Mouse (Mus musculus): ENCODE results near the gene Olfr1344. TPM values are rescaled to one million over a fixed set of nuclear protein-coding genes. Genes with fewer than 3 reads are reported as not detected.
A peak's percentile ranks its signal among the peaks of the same experiment; 100 is the strongest.
"Not testable (repeated sequence)": the region's sequence is repeated elsewhere in the genome, so short reads cannot be mapped to it uniquely, and the experiment has no call there.

Gene Olfr1344
- polyA plus RNA-seq (2012; rRNA removed): 3.4 TPM in 2 replicates

DNA sequence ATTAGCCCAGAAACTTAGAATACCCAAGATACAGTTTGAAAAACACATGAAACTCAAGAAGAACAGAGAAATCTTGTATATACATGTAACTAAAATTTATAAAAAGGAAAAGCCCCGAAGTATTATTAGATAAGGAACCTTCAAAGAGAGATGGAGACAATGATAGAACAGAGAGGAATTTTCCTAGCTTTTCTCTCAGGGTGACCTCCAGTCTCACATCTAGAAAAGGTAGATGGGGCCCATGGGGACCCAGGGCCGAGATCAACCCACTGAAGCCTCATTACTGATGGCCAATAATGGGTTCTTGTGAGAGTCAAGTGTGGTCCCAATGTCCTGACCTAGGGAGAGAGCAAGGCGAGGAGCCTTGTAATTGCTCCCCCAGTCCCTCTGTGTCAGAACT lies at the start of gene Olfr1344:
Olfr1344 (plus strand) TSS at position 301 of the 400 bp plus-strand sequence.
- no peak for DNase-seq (ENCODE audit: extremely low spot score in 1 of 2, low spot score in 1 of 2)

- DNase-seq (ENCODE audit: extremely low spot score in 1 of 2, low spot score in 1 of 2): no peak
Measured at GRCm38 (mm10) chr7:6388971-6389370, 49.5 kb upstream of the Olfr1344 start.

DNA sequence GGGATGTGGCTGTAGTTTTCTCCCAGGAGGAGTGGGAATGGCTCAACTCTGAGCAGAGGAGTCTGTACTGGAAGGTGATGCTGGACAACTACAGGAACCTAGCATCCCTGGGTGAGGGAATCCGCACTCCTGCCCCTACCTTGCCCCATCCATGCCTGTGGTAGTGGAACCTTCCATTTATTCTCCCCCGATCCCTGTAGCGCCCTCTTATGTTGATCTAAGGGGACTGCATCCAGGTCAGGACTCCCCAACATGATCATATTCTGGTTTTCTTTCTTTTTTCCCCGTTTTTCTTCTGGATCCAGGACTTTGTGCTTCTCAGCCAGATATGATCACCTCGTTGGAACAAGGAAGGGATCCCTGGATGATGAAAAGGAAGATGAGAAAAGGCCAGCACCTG lies 49.0 kb upstream of the Olfr1344 start:
- DNase-seq (ENCODE audit: extremely low spot score in 1 of 2, low spot score in 1 of 2): no peak

GRCm38 (mm10) chr7:6397996-6398975 lies 40.2 kb upstream of the Olfr1344 start, which contains the start of gene Smim17:
Gene Smim17 (plus strand): TSS chr7:6398715.
- DNase-seq (ENCODE audit: extremely low spot score in 1 of 2, low spot score in 1 of 2): peak; percentile 63 to 82

DNA sequence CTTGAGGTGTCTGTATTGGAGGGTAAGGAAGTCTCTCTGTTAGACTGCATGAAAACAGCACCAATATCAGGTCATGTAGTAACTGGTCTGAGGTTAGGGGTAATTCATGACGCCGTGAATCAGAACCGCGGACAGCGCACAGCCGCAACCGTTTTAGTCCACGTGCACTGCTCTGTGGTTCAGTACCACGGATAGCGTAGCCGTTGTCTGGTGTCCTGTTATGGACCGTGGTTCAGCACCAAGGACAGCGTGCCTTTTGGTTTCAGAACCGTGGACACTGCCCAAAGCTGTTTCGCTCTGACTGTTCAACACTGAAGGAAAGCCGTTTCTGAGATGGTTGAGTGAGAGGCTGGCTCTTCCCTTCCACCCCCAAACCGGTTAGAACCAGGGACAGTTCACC lies 28.4 kb upstream of the Olfr1344 start, which contains the start of gene Gm20715:
Gm20715 (plus strand) TSS at position 235 of the 400 bp plus-strand sequence.
- peak; percentile 39 to 80 for DNase-seq (ENCODE audit: extremely low spot score in 1 of 2, low spot score in 1 of 2)

- peak in 1 of 2 experiments; percentile 33 for DNase-seq (ENCODE audit: extremely low spot score in 1 of 2, low spot score in 1 of 2)
Measured at GRCm38 (mm10) chr7:6414626-6415441, 23.7 kb upstream of the Olfr1344 start.

- no peak for DNase-seq (ENCODE audit: extremely low spot score in 1 of 2, low spot score in 1 of 2)
Measured at GRCm38 (mm10) chr7:6415442-6415787, 23.1 kb upstream of the Olfr1344 start.

GRCm38 (mm10) chr7:6419894-6420293 lies 18.6 kb upstream of the Olfr1344 start:
- peak; percentile 31 to 69 for DNase-seq (ENCODE audit: extremely low spot score in 1 of 2, low spot score in 1 of 2)

DNA sequence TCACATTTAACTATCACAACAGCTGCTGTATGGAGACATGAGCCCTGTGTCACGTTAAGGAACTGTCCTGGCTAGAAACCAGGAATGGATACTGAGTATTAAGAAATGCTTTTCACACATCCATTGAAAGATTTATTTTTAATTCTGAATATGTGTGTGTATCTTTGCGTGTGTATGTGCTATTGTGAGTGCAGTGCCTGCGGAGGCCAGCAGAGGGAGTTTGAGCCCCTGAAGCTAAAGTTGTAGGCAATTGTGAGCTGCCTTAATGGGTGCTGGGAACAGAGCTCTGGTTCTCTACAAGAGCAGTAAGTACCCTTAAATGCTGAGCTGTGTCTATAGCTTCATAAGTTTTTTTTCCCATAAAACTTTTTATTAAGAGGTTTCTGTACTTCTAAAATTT lies 9.1 kb upstream of the Olfr1344 start:
- no peak for DNase-seq (ENCODE audit: extremely low spot score in 1 of 2, low spot score in 1 of 2)

- DNase-seq (ENCODE audit: extremely low spot score in 1 of 2, low spot score in 1 of 2): peak in 1 of 2 experiments; percentile 21
Measured at GRCm38 (mm10) chr7:6430342-6430741, 8.1 kb upstream of the Olfr1344 start.

DNA sequence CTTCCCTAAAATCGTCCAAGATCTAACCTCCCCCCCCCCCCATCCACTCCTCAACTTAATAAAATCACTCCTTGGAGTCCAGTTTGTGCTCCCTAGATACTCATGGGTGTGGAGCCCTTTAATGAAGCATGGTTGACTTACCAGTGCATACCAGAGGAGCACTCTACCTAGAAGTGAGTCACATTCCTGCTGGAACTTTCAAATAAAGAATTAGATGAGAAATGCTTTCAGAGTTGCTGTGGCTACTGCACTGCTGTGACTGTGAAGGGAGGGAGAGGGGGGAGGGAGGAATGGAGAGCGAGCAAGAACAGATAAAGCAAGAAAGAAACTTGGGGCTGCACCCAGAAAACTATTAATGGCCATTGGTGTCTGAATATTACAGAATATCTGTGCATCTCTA lies 2.7 kb downstream of the Olfr1344 start:
- no peak for DNase-seq (ENCODE audit: extremely low spot score in 1 of 2, low spot score in 1 of 2)

GRCm38 (mm10) chr7:6447771-6448170 lies 9.3 kb downstream of the Olfr1344 start:
- no peak for DNase-seq (ENCODE audit: extremely low spot score in 1 of 2, low spot score in 1 of 2)

GRCm38 (mm10) chr7:6455868-6456267 lies 17.4 kb downstream of the Olfr1344 start, which contains the start of gene Olfr1336:
Gene Olfr1336 (plus strand): TSS chr7:6456168.
- no peak for DNase-seq (ENCODE audit: extremely low spot score in 1 of 2, low spot score in 1 of 2)

DNA sequence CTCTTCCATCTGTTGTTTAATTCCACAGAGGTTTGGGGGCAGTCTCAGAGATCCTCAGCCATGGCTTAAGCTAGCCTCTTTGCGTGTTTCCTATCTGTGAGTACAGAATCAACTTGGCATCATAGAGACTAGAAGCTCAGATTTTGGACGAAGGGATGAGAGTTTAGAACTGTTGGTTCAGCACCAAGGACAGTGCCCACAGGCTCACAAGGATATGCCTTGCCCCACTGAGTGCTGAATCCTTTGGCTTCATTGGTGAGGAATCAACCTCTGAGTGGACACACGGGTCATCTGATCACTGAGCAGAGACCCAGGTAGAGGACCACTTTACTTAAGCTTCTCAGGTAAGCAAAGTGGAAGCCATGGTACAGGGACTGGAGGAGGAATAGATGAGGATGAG lies 17.9 kb downstream of the Olfr1344 start:
- DNase-seq (ENCODE audit: extremely low spot score in 1 of 2, low spot score in 1 of 2): no peak

DNA sequence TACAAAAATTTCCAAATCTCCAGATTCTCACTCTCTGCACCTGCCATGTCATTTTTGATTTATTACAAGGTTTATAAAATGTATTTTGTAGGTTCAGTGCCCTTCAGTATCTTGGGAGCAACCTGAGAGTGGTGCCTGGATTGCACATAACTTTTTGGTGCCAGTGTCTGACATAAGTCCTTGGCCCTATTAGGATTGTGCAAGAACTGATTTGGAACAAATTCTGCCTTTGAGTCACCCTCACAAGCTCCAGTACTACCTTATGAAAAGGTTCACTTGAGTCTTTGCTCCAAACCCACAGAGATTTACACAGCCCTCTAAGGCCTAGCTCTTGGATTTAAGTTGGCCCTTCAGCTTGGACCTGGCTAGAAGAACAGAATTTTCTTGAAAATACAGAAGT lies 28.5 kb downstream of the Olfr1344 start, which contains the start of gene Olfr1346:
Olfr1346 (plus strand) TSS at position 151 of the 400 bp plus-strand sequence.
- DNase-seq (ENCODE audit: extremely low spot score in 1 of 2, low spot score in 1 of 2): no peak

- not testable (repeated sequence) for DNase-seq (ENCODE audit: extremely low spot score in 1 of 2, low spot score in 1 of 2)
Measured at GRCm38 (mm10) chr7:6477633-6478032, 39.1 kb downstream of the Olfr1344 start.

DNA sequence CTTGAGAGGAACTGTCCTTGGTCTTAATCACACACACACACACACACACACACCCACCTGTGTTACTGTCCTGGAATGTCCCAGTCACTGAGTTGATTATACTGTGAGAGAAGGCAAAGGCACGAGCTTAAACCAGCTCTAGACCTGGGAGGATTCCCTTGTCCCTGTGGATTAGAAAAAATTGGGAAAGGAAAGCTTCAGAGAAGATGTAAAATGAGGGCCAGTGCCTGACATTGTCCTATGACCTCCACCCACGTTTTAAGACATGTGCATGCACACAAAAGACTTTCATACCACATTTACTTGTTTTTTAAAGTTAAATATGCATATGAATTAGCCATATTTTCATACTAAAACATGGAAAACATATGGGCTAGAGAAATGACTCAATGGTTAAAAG lies 48.4 kb downstream of the Olfr1344 start, which contains the start of gene Olfr5:
Olfr5 (minus strand) TSS at position 101 of the 400 bp plus-strand sequence.
- no peak for DNase-seq (ENCODE audit: extremely low spot score in 1 of 2, low spot score in 1 of 2)
